Mouse (Mus musculus) gastrocnemius, postnatal 14 days (tissue): ENCODE measurements around the gene Msl3l2. TPM values are rescaled to one million over a fixed set of nuclear protein-coding genes. Genes with fewer than 3 reads are reported as not detected.

Experiments used
- DNase-seq: peaks from one replicate; pipeline ENCODE4 v3.0.0; 2021; ENCODE audit warnings: mixed read lengths
- intact Hi-C: fragments of 180-260 bp; cut with DNase I; formaldehyde crosslinking; loops from one replicate; pipeline ENCODE4 v1.15.1; 2025; ENCODE audit warnings: low total_unique reads
- total RNA-seq, 2 experiments: library from RNA; stranded (reverse); gene quantifications; 2 replicates each; pipeline ENCODE4 v1.2.3; 2021

Msl3l2 gene
- total RNA-seq, 2 experiments from 2014 or later: 1.8 to 2.2 TPM

DNA sequence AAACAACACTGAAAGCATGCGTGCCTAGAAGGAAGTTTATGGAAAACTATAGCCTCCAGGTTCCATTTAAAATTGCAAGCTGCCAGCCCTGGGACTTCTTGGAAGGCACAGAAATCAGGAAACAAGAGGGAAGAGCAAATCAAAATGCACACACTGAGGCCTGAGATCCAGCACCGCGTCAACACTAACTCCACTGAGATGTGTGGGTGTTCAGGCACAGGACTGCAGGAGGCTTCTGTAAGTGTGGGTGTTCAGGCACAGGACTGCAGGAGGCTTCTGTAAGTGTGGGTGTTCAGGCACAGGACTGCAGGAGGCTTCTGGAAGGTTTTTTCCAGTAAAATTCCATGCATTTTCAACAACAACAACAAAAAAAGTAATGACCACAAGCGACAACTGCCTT lies 59.0 kb downstream of the Msl3l2 start:
- no peak for DNase-seq
- intact Hi-C loops: no loop called here

Other genes with a start within 250 kb of the Msl3l2 start
- gene Tbc1d32, start 121.8 kb downstream of the Msl3l2 start, total RNA-seq: 1 to 10 TPM; 1.5 to 1.8 TPM